Mouse (Mus musculus): ENCODE measurements around the gene Slc12a7. TPM values are rescaled to one million over a fixed set of nuclear protein-coding genes. Genes with fewer than 3 reads are reported as not detected.

The Slc12a7 gene
- total and polyA plus RNA-seq, 3 experiments: 3.1 to 6.9 TPM; not detected in 1

DNA sequence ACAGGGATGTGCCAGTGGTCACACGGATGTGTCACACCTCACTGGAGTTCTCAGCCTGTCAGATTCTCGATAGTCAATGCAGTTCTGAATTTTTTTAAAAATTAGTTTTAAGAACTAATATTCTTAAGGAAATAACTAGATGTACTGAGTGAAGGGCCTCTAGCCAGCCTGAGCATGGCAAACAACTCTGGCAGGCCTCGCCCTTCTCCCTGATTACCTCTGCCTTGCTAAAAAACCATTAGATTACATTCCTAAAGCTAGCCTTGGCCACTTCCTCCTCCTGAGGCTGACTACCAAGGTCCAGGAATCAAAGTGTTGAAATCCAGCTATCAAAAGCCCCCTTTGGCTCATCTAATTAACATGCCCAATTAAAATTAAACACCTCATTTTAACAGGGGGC lies 18.4 kb downstream of the Slc12a7 start:
- DNase-seq (ENCODE audit: low read depth, low spot score): no peak
- Histone ChIP-seq H3K9ac (ENCODE audit: control insufficient read depth, low read depth, low read length, poor library complexity, severe bottlenecking) (no peak overlapping the region), H3K9me3 (replicated peaks; ENCODE audit: insufficient read depth, low read length) (no peaks in the 10 kb centered on the region), H3K79me2 (ENCODE audit: control insufficient read depth, insufficient read depth, low read length, poor library complexity) (no peaks in the 10 kb centered on the region), H3K4me1 (ENCODE audit: control insufficient read depth in 1 of 2, insufficient read depth in 2 of 2, low read length in 2 of 2) (no peaks in the 10 kb centered on the region), H3K27ac (ENCODE audit: control insufficient read depth, low read depth, low read length) (no peak overlapping the region), H3K36me3 (ENCODE audit: control insufficient read depth in 1 of 2, insufficient read depth in 2 of 2, low read length in 2 of 2) (no peaks in the 10 kb centered on the region), H3K27me3 (ENCODE audit: control insufficient read depth in 1 of 2, insufficient read depth in 2 of 2, low read length in 2 of 2) (peaks cover 0 to 17% of the 10 kb centered on the region in 2 experiments), H3K4me3 (ENCODE audit: control insufficient read depth in 1 of 2, insufficient read depth in 1 of 2, low read depth in 2 of 2, low read length in 2 of 2) (no peak overlapping the region)
- TF ChIP-seq SMC3 (IDR thresholded peaks at IDR 0.05; ENCODE audit: low read depth, low read length): no peak
- TF ChIP-seq MAX (IDR thresholded peaks at IDR 0.05; ENCODE audit: low read length): no peak
- TF ChIP-seq CTCF (IDR thresholded peaks at IDR 0.05 in 2 of 3, conservative IDR thresholded peaks at IDR 0.05 in 1 of 3; ENCODE audit: control insufficient read depth in 1 of 3, insufficient read depth in 1 of 3, low read depth in 2 of 3, low read length in 3 of 3, poor library complexity in 1 of 3, severe bottlenecking in 1 of 3): no peak
- no peak for TF ChIP-seq POLR2A (IDR thresholded peaks at IDR 0.05; ENCODE audit: control insufficient read depth in 1 of 2, insufficient read depth in 1 of 2, low read depth in 1 of 2, low read length in 2 of 2, poor library complexity in 1 of 2)
- TF ChIP-seq MXI1 (IDR thresholded peaks at IDR 0.05; ENCODE audit: low read depth, low read length): no peak
- TF ChIP-seq TAL1 (IDR thresholded peaks at IDR 0.05; ENCODE audit: low read length): no peak

DNA sequence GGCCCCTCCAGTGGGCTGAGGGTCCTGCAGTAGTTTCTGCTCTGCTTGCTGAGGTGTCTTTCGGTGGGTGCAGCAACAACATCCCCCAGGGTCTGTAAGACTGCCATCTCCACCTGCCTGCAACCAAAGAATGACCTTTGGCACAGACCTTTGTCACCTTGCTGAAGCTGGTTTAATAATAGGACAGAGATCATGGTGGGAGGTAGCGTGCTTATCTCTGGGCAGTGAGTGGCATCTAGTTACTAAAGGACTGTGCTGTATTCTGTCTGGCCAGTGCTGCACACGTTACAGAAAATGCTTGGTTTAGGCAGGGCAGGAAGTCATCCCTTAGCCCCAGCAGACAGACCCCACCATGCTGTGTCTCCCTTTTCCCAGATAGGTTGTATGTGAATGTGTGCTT lies 22.9 kb downstream of the Slc12a7 start:
- H3K27me3 ChIP-seq (ENCODE audit: control insufficient read depth in 1 of 2, insufficient read depth in 2 of 2, low read length in 2 of 2): peaks cover 0 to 6% of the 10 kb centered on the region in 2 experiments
- no peaks in the 10 kb centered on the region for H3K36me3 ChIP-seq (ENCODE audit: control insufficient read depth in 1 of 2, insufficient read depth in 2 of 2, low read length in 2 of 2)
- no peak overlapping the region for H3K27ac ChIP-seq (ENCODE audit: control insufficient read depth, low read depth, low read length)
- no peaks in the 10 kb centered on the region for H3K9me3 ChIP-seq (replicated peaks; ENCODE audit: insufficient read depth, low read length)
- DNase-seq (ENCODE audit: low read depth, low spot score): no peak
- H3K9ac ChIP-seq (ENCODE audit: control insufficient read depth, low read depth, low read length, poor library complexity, severe bottlenecking): no peak overlapping the region
- no peak for TF ChIP-seq RCOR1 (IDR thresholded peaks at IDR 0.05; ENCODE audit: low read depth, low read length)
- no peak for TF ChIP-seq MAZ (IDR thresholded peaks at IDR 0.05; ENCODE audit: low read depth, low read length)
- no peak for TF ChIP-seq MXI1 (IDR thresholded peaks at IDR 0.05; ENCODE audit: low read depth, low read length)
- no peak for TF ChIP-seq JUND (IDR thresholded peaks at IDR 0.05; ENCODE audit: low read depth, low read length)
- TF ChIP-seq POLR2AphosphoS2 (IDR thresholded peaks at IDR 0.05; ENCODE audit: low read length): no peak
- TF ChIP-seq SMC3 (IDR thresholded peaks at IDR 0.05; ENCODE audit: low read depth, low read length): no peak
- no peak for TF ChIP-seq MYC (IDR thresholded peaks at IDR 0.05; ENCODE audit: low read depth, low read length)
- no peaks in the 10 kb centered on the region for H3K79me2 ChIP-seq (ENCODE audit: control insufficient read depth, insufficient read depth, low read length, poor library complexity)
- no peak overlapping the region for H3K4me3 ChIP-seq (ENCODE audit: control insufficient read depth in 1 of 2, insufficient read depth in 1 of 2, low read depth in 2 of 2, low read length in 2 of 2)
- H3K4me1 ChIP-seq (ENCODE audit: control insufficient read depth in 1 of 2, insufficient read depth in 2 of 2, low read length in 2 of 2): no peaks in the 10 kb centered on the region

DNA sequence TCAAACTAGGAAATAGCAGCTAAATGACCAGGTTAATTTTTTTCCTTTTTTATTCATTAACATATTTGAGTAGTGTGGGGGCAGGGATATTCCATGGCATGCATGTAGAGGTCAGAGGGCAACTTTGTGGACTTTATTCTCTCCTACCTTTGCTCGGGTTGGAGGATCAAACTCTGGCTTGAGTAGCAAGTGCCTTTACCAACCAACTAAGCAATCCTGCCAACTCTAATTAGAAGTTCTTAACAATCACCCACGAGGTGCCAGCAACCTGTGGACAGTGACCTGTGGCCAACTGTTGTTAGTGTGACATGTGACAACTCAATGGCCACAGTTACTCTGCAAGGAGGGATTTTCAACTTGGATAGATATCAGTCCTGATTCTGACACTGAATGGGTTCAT lies 24.0 kb downstream of the Slc12a7 start:
- no peaks in the 10 kb centered on the region for H3K36me3 ChIP-seq (ENCODE audit: control insufficient read depth in 1 of 2, insufficient read depth in 2 of 2, low read length in 2 of 2)
- no peaks in the 10 kb centered on the region for H3K79me2 ChIP-seq (ENCODE audit: control insufficient read depth, insufficient read depth, low read length, poor library complexity)
- no peak for TF ChIP-seq TCF12 (IDR thresholded peaks at IDR 0.05; ENCODE audit: low read depth, low read length)
- no peak for TF ChIP-seq MAX (IDR thresholded peaks at IDR 0.05; ENCODE audit: low read length)
- no peak for TF ChIP-seq ZC3H11A (IDR thresholded peaks at IDR 0.05; ENCODE audit: low read depth, low read length)
- peaks cover 0 to 3% of the 10 kb centered on the region in 2 experiments; a peak in 3 of 4 replicates for H3K27me3 ChIP-seq (ENCODE audit: control insufficient read depth in 1 of 2, insufficient read depth in 2 of 2, low read length in 2 of 2)
- no peaks in the 10 kb centered on the region for H3K4me1 ChIP-seq (ENCODE audit: control insufficient read depth in 1 of 2, insufficient read depth in 2 of 2, low read length in 2 of 2)
- no peak overlapping the region for H3K9ac ChIP-seq (ENCODE audit: control insufficient read depth, low read depth, low read length, poor library complexity, severe bottlenecking)
- no peak overlapping the region for H3K27ac ChIP-seq (ENCODE audit: control insufficient read depth, low read depth, low read length)
- H3K9me3 ChIP-seq (replicated peaks; ENCODE audit: insufficient read depth, low read length): no peaks in the 10 kb centered on the region
- H3K4me3 ChIP-seq (ENCODE audit: control insufficient read depth in 1 of 2, insufficient read depth in 1 of 2, low read depth in 2 of 2, low read length in 2 of 2): no peak overlapping the region
- no peak for DNase-seq (ENCODE audit: low read depth, low spot score)

Measured in MEL (cell line).